Mouse (Mus musculus) liver, embryonic 14.5 days (tissue): ENCODE data around the gene Zfp385a.

Experiments used
- CTCF ChIP-seq: IDR thresholded peaks from 2 replicates; pipeline ENCODE4 v1.5.1; 2016; ENCODE audit warnings: antibody characterized with exemption, low read depth, control low read depth
- EP300 ChIP-seq: IDR thresholded peaks from 2 replicates; pipeline ENCODE4 v1.6.1; 2016; ENCODE audit warnings: antibody characterized with exemption, low read depth

- TF ChIP-seq CTCF (no peak), EP300 (no peak)
Measured at GRCm38 (mm10) chr15:103341547-103341946, 1.7 kb upstream of the Zfp385a start.
